Mouse (Mus musculus) neural tube, embryonic 15.5 days (tissue): ENCODE measurements at regions not wholly inside any gene's neighbourhood (a gene's known extent, or its start where the extent isn't known, plus 50 kb on each side); places are given as distances from the start of the nearest gene placed in this dataset.

ENCODE experiments used
- ATAC-seq: fragments of 200-750 bp; cut with Nextera tagmentation; 2 replicates; pipeline ENCODE4 v1.8.0; 2017; ENCODE audit warnings: mild to moderate bottlenecking, moderate TSS enrichment, moderate library complexity; ENCODE audit not compliant: low FRiP score
- H3K27ac ChIP-seq: fragments of 300-500 bp; sonication (generic); replicated peaks from 2 replicates; pipeline ENCODE4 v1.5.1; 2015; ENCODE audit warnings: mild to moderate bottlenecking, inconsistent platforms
- H3K27me3 ChIP-seq: fragments of 300-500 bp; sonication (generic); replicated peaks from 2 replicates; pipeline ENCODE4 v1.6.1; 2015; ENCODE audit warnings: inconsistent platforms
- H3K36me3 ChIP-seq: fragments of 300-500 bp; sonication (generic); 2 replicates; pipeline ENCODE4 v1.6.1; 2015; ENCODE audit warnings: inconsistent platforms
- H3K4me1 ChIP-seq: fragments of 300-500 bp; sonication (generic); 2 replicates; pipeline ENCODE4 v1.6.1; 2015; ENCODE audit warnings: inconsistent platforms
- H3K4me2 ChIP-seq: fragments of 300-500 bp; sonication (generic); 2 replicates; pipeline ENCODE4 v1.6.1; 2015; ENCODE audit warnings: inconsistent platforms, mild to moderate bottlenecking, moderate library complexity
- H3K4me3 ChIP-seq: fragments of 300-500 bp; sonication (generic); replicated peaks from 2 replicates; pipeline ENCODE4 v1.5.1; 2015; ENCODE audit warnings: mild to moderate bottlenecking, inconsistent platforms
- H3K9ac ChIP-seq: fragments of 300-500 bp; sonication (generic); replicated peaks from 2 replicates; pipeline ENCODE4 v1.6.1; 2015; ENCODE audit warnings: mild to moderate bottlenecking, inconsistent platforms
- H3K9me3 ChIP-seq: fragments of 300-500 bp; sonication (generic); replicated peaks from 2 replicates; pipeline ENCODE4 v1.6.1; 2016; ENCODE audit warnings: inconsistent platforms
- WGBS: fragments of 180-500 bp; shearing (Covaris S2); methylation state at CpG from one replicate; pipeline ENCODE4 v1.1.7; 2015; ENCODE audit warnings: mixed read lengths; 5-methylcytosine and 5-hydroxymethylcytosine counted together

DNA sequence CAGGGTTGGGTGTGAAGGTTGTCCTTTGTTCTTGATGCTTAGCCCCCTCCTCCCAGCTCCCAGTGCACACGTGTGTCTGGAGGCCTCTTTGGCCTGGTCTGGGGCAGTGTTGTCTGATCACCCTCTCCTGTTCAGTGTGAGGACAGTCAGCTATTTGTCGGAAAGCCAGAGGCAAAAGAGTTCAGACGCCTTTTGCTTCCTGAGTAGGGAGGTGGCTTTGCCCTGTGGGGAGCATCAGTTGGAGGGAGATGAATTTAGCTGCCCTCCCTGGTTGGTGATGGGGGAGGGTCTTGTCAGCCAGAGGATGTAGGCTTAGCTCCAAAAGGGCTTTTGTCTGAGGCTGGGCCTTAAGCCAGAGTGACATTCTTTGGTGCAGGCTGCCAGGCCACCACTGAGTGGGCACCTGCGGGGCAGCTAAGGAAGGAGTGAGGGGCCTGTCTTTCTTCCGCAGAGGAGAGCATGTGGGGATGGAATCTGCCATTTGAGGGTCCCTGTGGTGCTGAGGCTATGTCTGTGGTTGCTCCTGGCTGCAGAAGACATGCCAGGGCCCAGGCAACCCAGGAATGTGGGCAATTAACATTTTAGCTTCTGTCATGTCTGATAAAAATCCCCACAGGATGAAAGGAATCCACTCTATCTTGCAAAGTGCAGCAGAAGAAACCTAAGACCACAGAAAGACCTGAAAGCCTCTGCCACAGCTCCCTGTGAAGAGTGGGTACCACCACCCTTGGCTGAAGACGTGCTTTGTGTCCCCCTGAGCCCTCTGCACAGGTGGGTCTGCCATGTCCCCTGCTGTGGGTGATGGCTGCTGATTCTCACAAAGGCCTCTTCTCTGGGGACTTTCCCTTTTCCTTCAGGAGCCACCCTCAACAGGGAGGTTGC is 265.6 kb downstream of the Gm49356 start:
- peak; percentile 74 for ATAC-seq
- no peaks in the 10 kb centered on the region for H3K36me3 ChIP-seq
- 17% methylated on average over 6 of the region's 6 CpGs for WGBS
- peak overlapping the region; percentile 48 for H3K27ac ChIP-seq
- no peaks in the 10 kb centered on the region for H3K27me3 ChIP-seq
- peaks cover 15% of the 10 kb centered on the region for H3K4me1 ChIP-seq
- H3K4me2 ChIP-seq, result no peak overlapping the region
- no peak overlapping the region for H3K4me3 ChIP-seq
- H3K9ac ChIP-seq, result no peak overlapping the region
- H3K9me3 ChIP-seq, result no peaks in the 10 kb centered on the region

DNA sequence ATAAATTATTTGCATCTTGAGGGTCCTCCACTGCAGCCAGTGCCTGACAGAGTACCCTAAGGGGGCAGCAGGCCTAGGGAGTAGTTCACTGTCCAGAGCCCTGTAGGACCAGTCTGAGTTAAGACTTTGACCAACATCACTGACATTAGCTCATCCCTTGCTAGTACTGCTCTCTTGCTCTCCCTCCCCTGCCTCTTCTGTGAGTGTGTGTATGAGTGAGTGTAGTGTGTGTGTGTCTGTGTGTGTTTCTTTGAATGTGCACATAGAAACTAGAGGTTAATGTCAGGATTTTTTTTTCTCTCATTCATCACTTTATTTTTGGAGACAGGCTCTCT is 266.2 kb downstream of the Gm49356 start:
- H3K4me2 ChIP-seq, result no peak overlapping the region
- H3K27me3 ChIP-seq, result no peaks in the 10 kb centered on the region
- no peak overlapping the region for H3K9ac ChIP-seq
- H3K9me3 ChIP-seq, result no peaks in the 10 kb centered on the region
- H3K4me3 ChIP-seq, result no peak overlapping the region
- ATAC-seq, result 0 out of 2 replicates have a peak, but pooled peaks have one; percentile 21
- no peaks in the 10 kb centered on the region for H3K36me3 ChIP-seq
- peak overlapping the region; percentile 48; the same call in 1 of the 2 replicates for H3K27ac ChIP-seq
- H3K4me1 ChIP-seq, result peaks cover 15% of the 10 kb centered on the region

DNA sequence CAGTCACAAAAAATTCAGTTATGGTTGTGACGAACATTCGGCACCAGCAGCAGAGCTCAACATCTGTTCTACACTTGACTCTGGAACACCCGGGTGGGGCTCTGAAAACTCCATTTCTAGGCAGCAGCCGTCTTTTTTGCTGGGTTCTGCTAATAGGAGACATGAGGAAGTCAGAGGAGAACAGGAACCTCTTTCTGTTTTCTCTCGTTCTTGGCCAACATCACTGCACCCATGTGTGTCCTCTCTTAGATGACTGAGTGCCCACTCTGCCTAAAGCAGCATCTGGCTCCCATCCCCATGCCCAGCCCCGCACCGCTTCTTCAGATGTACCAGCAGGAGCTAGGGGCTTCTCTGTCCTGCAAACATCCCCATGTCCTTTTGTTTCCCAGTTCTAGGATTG is 267.2 kb downstream of the Gm49356 start:
- peaks cover 15% of the 10 kb centered on the region for H3K4me1 ChIP-seq
- no peak overlapping the region for H3K4me2 ChIP-seq
- WGBS, result 92% methylated on average over 7 of the region's 7 CpGs
- no peak overlapping the region for H3K9ac ChIP-seq
- H3K4me3 ChIP-seq, result no peak overlapping the region
- no peaks in the 10 kb centered on the region for H3K27me3 ChIP-seq
- no peak for ATAC-seq
- H3K9me3 ChIP-seq, result no peaks in the 10 kb centered on the region
- no peak overlapping the region for H3K27ac ChIP-seq
- H3K36me3 ChIP-seq, result no peaks in the 10 kb centered on the region

DNA sequence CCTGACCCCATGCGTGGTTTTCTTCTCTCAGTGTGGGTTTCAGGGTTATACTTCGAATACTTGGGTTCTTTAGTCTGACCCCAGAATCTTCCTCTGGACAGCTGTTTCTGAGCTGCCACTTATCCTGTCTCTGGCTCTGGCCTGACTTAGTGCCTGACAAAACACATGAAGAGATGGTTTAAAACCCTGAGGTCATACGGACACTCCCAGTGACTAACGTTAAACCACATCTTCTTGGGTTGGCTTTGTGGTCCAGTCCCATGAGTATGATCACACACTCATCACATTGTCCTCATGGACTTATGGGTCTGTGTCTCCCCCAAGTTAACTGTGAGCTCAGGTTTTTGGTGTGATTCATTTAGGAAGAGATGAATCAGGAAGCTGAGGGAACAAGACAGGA is 269.7 kb downstream of the Gm49356 start:
- peaks cover 15% of the 10 kb centered on the region for H3K4me1 ChIP-seq
- H3K9me3 ChIP-seq, result no peaks in the 10 kb centered on the region
- no peak overlapping the region for H3K4me2 ChIP-seq
- H3K4me3 ChIP-seq, result no peak overlapping the region
- H3K27ac ChIP-seq, result no peak overlapping the region
- no peak overlapping the region for H3K9ac ChIP-seq
- WGBS, result 93% methylated on average over 4 of the region's 4 CpGs
- no peak for ATAC-seq
- H3K27me3 ChIP-seq, result no peaks in the 10 kb centered on the region
- H3K36me3 ChIP-seq, result no peaks in the 10 kb centered on the region

GRCm38 (mm10) chr15:59160931-59161920 is 272.1 kb downstream of the Gm49356 start:
- WGBS, result 95% methylated on average over 15 of the region's 17 CpGs
- H3K4me3 ChIP-seq, result no peak overlapping the region
- no peaks in the 10 kb centered on the region for H3K9me3 ChIP-seq
- no peaks in the 10 kb centered on the region for H3K27me3 ChIP-seq
- H3K36me3 ChIP-seq, result no peaks in the 10 kb centered on the region
- no peak overlapping the region for H3K4me2 ChIP-seq
- no peak overlapping the region for H3K27ac ChIP-seq
- no peak for ATAC-seq
- no peaks in the 10 kb centered on the region for H3K4me1 ChIP-seq
- no peak overlapping the region for H3K9ac ChIP-seq

- WGBS, result 94% methylated on average over 8 of the region's 8 CpGs
- no peaks in the 10 kb centered on the region for H3K27me3 ChIP-seq
- H3K4me2 ChIP-seq, result no peak overlapping the region
Measured at GRCm38 (mm10) chr15:59167937-59168659, 279.0 kb downstream of the Gm49356 start.

DNA sequence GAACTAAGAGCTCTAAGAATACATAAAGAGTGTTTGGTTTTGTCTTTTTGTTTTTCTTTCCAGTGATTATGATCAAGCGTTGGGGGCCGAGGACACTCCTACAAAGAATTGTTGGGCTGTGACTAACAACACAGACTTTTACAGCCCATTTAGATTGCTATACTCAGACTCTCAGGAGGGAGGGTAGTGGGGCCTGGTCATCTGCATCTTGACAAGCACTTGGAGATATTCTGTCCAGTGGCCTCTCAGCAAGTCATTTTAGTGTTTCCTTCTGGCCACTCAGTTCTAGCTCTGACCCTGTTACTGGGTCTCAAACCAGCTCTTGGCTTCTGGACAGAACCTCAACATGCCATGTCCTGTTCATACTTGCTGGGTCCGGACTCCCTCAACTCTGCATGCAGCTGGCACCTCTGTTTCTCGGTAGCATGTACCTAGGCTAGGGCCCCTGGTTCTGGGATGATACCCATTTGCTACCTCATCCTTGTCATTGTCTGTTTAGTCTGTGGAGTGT is 279.6 kb downstream of the Gm49356 start:
- Histone ChIP-seq H3K36me3 (no peaks in the 10 kb centered on the region), H3K9ac (no peak overlapping the region), H3K27ac (no peak overlapping the region), H3K4me3 (no peak overlapping the region), H3K27me3 (no peaks in the 10 kb centered on the region), H3K4me1 (no peaks in the 10 kb centered on the region), H3K4me2 (no peak overlapping the region), H3K9me3 (no peaks in the 10 kb centered on the region)
- WGBS, result 66% methylated on average over 4 of the region's 4 CpGs
- ATAC-seq, result no peak

More at GRCm38 (mm10) chr15:59167937-59168659, 279.0 kb downstream of the Gm49356 start:
- Histone ChIP-seq H3K4me1 (no peaks in the 10 kb centered on the region), H3K9ac (no peak overlapping the region), H3K27ac (no peak overlapping the region), H3K36me3 (no peaks in the 10 kb centered on the region), H3K4me3 (no peak overlapping the region), H3K9me3 (no peaks in the 10 kb centered on the region)
- no peak for ATAC-seq

DNA sequence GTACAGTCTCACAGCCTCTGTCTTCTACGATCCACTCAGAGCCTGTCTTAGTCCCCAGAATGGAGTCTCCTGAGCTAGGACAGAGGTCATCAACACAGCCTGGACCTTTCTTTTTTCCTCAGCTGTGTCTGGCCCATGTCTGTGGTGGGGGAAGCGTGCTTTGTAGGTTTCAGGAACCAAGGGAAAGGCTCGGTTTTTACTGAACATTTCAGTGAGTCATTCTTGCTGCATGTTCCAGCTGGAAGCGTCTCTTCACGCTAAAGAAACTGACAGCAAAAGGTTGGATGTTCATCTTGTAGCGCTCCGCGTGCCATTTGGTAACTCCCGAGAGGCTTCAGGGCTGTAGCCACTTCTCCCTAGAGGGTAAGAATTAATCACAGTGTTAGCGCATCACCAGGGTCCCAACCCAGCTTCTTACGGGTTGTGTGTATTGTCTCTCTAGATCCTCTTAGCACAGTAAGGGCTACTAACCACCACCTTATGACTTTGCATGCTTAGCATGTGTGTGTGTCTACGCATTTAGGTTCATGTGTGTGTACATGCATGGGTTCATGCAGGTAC is 280.2 kb downstream of the Gm49356 start:
- Histone ChIP-seq H3K4me2 (no peak overlapping the region), H3K27ac (no peak overlapping the region), H3K4me3 (no peak overlapping the region), H3K36me3 (no peaks in the 10 kb centered on the region), H3K4me1 (0 out of 2 replicates have a peak, but pooled peaks cover 4% of the 10 kb centered on the region), H3K27me3 (no peaks in the 10 kb centered on the region), H3K9ac (no peak overlapping the region), H3K9me3 (no peaks in the 10 kb centered on the region)
- no peak for ATAC-seq
- WGBS, result 92% methylated on average over 12 of the region's 12 CpGs

DNA sequence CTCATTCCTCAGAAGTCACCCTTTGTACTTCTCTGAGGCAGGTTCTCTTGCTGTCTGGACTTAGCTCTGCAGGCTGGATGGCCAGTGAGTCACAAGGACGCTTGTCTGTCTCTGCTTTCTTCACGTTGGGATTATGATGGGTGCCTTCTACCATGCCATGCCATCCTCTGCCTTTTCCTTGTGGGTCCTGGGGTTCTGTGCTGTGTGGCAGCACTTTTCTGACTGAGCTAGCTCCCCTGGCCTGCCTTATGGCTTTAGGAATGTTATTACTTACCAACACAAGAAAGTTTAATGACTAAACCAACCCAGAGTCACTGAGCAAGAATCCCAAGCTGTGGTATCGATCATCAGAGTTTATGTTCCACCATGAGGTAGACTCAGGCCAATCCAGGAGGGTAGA is 280.7 kb downstream of the Gm49356 start:
- WGBS, result 91% methylated on average over 3 of the region's 3 CpGs
- H3K9ac ChIP-seq, result no peak overlapping the region
- no peak overlapping the region for H3K4me2 ChIP-seq

DNA sequence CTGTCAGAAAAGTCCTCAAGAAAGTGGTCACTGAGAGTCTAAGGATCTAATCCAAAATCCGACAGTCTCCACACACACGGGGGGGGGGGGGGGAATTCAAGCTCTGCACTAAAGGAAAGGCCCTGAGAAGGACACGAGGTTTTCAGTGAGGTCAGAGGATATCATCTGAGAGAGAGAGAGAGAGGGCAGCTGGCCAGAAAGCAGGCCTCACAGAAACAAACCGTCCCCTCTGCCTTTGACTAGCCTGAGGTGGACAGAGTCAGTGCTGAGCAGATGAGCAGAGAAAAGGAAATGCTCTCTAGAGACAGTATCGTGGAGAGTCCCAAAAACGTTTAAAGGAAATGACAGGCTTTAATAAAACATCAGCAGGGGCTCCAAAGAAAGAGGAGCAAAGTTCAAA is 282.0 kb downstream of the Gm49356 start:
- Histone ChIP-seq H3K9ac (no peak overlapping the region), H3K27me3 (no peaks in the 10 kb centered on the region), H3K27ac (no peak overlapping the region), H3K9me3 (no peaks in the 10 kb centered on the region), H3K4me3 (no peak overlapping the region), H3K36me3 (no peaks in the 10 kb centered on the region), H3K4me1 (peaks cover 6% of the 10 kb centered on the region; the same call in 1 of the 2 replicates), H3K4me2 (no peak overlapping the region)
- WGBS, result 29% methylated on average over 6 of the region's 6 CpGs
- no peak for ATAC-seq

More for the DNA sequence above, 280.7 kb downstream of the Gm49356 start:
- no peak for ATAC-seq
- no peak overlapping the region for H3K27ac ChIP-seq
- H3K9me3 ChIP-seq, result no peaks in the 10 kb centered on the region
- H3K27me3 ChIP-seq, result no peaks in the 10 kb centered on the region
- H3K36me3 ChIP-seq, result no peaks in the 10 kb centered on the region
- peaks cover 6% of the 10 kb centered on the region; the same call in 1 of the 2 replicates for H3K4me1 ChIP-seq
- H3K4me3 ChIP-seq, result no peak overlapping the region
